Mouse (Mus musculus) erythroblast, embryonic 14.5 days (primary cell): ENCODE results near the gene Gm21976.

Experiments used
- GATA1 ChIP-seq: IDR thresholded peaks from 2 replicates; pipeline ENCODE4 v1.6.1; 2012; ENCODE audit warnings: low read length, inconsistent platforms, mixed read lengths
- TAL1 ChIP-seq: IDR thresholded peaks from 3 replicates; pipeline ENCODE4 v1.6.1; 2012; ENCODE audit warnings: low read length, inconsistent platforms, mixed read lengths

- TF ChIP-seq GATA1 (no peak), TAL1 (no peak)
Measured at GRCm38 (mm10) chr13:98291712-98292111, 12.0 kb downstream of the Gm21976 start.
